Mouse (Mus musculus) cerebellum, postnatal 4 days (tissue): ENCODE measurements around the gene Gm21915.

Source experiments
- DNase-seq, 2 experiments: peaks; one replicate each; pipeline ENCODE4 v3.0.0; 2022; ENCODE audit warnings: low spot score in 2 of 2, mixed read lengths in 1 of 2

Gene Gm21915

DNA sequence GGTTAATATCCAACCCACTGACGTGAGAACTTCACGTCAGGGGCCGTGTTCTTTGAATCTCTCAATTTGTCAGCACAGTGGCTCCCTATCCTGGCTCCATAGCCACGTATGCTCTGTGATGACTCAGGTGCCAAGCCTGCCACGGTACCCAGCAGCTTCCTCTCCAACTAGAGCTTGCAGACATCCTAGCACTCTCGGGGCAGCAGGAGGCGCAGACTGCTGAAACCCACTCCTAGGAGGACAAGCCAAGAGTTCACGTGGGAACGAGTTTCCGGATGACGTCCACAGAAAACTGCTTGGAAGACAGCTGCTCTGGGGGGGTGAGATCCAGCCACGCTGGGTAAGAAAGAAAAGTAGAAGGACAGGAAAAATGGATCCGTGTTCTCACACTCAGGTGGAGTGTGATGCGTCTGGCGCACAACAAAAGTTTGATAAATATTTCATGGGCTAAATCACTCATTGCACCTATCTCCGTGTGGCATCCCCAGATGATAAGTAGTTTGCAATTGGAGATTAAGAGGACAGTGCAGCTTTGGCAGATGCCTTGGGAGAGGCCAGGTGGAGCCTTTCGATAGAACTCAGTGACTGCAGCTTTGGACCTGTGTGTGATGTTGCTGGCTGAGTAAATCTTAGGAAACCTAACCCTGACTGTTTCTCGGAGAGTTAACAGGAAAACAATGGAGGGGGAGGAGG, 46.9 kb downstream of the Gm21915 start:
- DNase-seq: no peak

- DNase-seq: no peak
Measured at GRCm38 (mm10) chr9:40717875-40718185, 47.4 kb downstream of the Gm21915 start.
